ENCODE assay signal across 8 mouse cellular contexts in the genomic region with DNA sequence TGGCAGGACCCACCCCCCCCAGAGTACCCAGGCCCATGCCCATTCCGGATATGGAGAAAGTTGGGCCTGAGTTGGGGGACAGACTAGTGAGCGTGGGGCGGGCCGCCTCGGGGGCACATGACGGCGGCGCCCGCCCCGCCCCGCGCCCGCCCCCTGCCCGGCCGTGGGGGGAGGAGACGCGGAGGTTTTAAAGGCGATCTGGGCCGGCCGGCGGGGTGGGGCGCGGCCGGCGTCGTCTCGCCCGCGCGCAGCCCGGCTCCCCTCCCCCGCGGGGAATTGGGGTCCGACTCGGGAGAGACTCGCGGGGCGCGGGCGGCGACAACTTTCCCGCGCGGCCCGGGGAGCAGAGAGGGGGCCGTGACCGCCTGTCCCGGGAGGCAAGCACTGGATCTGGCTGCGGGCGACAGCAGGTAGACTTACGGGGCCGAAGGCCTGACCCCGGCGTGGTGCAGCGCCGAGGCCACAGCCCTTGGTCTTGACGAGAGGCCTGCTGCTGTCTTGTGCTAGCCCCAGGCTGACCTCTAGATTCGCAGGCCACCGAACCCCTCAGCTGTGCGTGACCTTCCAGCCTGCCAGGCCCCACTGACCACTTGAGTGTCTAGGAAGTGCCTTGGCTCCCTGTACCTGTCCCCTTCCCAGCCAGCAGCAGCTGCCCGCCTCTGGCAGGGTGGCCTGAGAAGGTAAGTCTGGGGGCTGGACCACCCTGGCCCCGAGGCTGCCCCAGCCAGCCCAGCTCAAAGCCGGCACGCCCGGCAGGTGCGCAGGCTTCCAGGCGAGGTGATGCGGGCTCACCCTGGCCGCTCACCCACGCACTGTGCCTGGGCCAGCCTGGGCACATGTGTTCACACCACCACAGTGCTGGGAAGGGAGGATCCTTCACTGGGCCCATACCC. TPM values are rescaled to one million over a fixed set of nuclear protein-coding genes. Genes with fewer than 3 reads are reported as not detected.
DNase-seq lines count a peak whose midpoint lies in the region; ATAC-seq lines count a peak whose summit lies in the region.

No protein-coding gene starts in this region.

- H3K4me2 ChIP-seq in embryonic facial prominence, embryonic 14.5 days (ENCODE audit: low read depth, low read length) = peak overlapping the region; percentile 89
- H3K4me2 ChIP-seq in heart, embryonic 16.5 days (ENCODE audit: low read depth, low read length) = peak overlapping the region; percentile 96

- peaks cover 53% of the 10 kb centered on the region for H3K4me1 ChIP-seq in embryonic facial prominence, embryonic 14.5 days (ENCODE audit: control insufficient read depth, insufficient read depth, low read length)
- peaks cover 49% of the 10 kb centered on the region for H3K4me1 ChIP-seq in heart, embryonic 16.5 days (ENCODE audit: control insufficient read depth, insufficient read depth, low read length)

- H3K9ac ChIP-seq in embryonic facial prominence, embryonic 14.5 days (ENCODE audit: low read depth, low read length) = peak overlapping the region; percentile 94
- H3K9ac ChIP-seq in heart, embryonic 16.5 days (ENCODE audit: low read length) = peak overlapping the region; percentile 97

- peak overlapping the region; percentile 99 for H3K27ac ChIP-seq in embryonic facial prominence, embryonic 14.5 days (replicated peaks; ENCODE audit: low read depth, low read length)
- H3K27ac ChIP-seq in heart, embryonic 16.5 days (ENCODE audit: low read length) = peak overlapping the region; percentile 99

- peaks cover 12% of the 10 kb centered on the region for H3K36me3 ChIP-seq in embryonic facial prominence, embryonic 14.5 days (ENCODE audit: control insufficient read depth, insufficient read depth, low read length)
- H3K36me3 ChIP-seq in heart, embryonic 16.5 days (ENCODE audit: control insufficient read depth, insufficient read depth) = peaks cover 8% of the 10 kb centered on the region

- peak overlapping the region; percentile 76 for H3K4me3 ChIP-seq in embryonic facial prominence, embryonic 14.5 days (ENCODE audit: low read depth, low read length)
- H3K4me3 ChIP-seq in heart, embryonic 16.5 days (ENCODE audit: low read length) = peak overlapping the region; percentile 71

- 0% methylated on average over 11 of the region's 70 CpGs for WGBS in embryonic facial prominence, embryonic 14.5 days
- WGBS in heart, embryonic 16.5 days = 2% methylated on average over 48 of the region's 70 CpGs

- peak; percentile 59 for DNase-seq in retina, postnatal 1 day
- DNase-seq in retina, embryonic 14.5 days (ENCODE audit: low spot score) = no peak
- DNase-seq in embryonic facial prominence, embryonic 14.5 days (ENCODE audit: low spot score) = peak; percentile 89
- peak; percentile 90 for DNase-seq in kidney, postnatal 14 days
- peak; percentile 91 to 92 for DNase-seq in lung, postnatal 4 days
- DNase-seq in spleen, postnatal 36 days (ENCODE audit: low spot score in 2 of 2) = peak; percentile 65
- no peak for DNase-seq in cerebellum, adult 11 months

- no peaks in the 10 kb centered on the region for H3K9me3 ChIP-seq in embryonic facial prominence, embryonic 14.5 days (ENCODE audit: control insufficient read depth, low read length)
- H3K9me3 ChIP-seq in heart, embryonic 16.5 days (replicated peaks; ENCODE audit: control insufficient read depth, low read length) = no peaks in the 10 kb centered on the region

- no peaks in the 10 kb centered on the region for H3K27me3 ChIP-seq in embryonic facial prominence, embryonic 14.5 days (replicated peaks; ENCODE audit: control insufficient read depth, insufficient read depth, low read length)
- no peaks in the 10 kb centered on the region for H3K27me3 ChIP-seq in heart, embryonic 16.5 days (ENCODE audit: control insufficient read depth, insufficient read depth, low read length)

- ATAC-seq in embryonic facial prominence, embryonic 14.5 days (ENCODE audit: low read depth) = peak; percentile 42
- ATAC-seq in heart, embryonic 16.5 days (replicated peaks; ENCODE audit: extremely low read depth, insufficient read depth, low FRiP score) = peak; percentile 20

RNA-seq across cellular contexts. Expression of a gene that starts 15.9 kb away (rescaled TPM):
- polyA plus RNA-seq in embryonic facial prominence, embryonic 14.5 days (2014; fragmentation: Nextera tagmentation; extraction: Ambion mirVana) = 3.0 and 4.5 TPM in 2 replicates
- polyA plus RNA-seq in heart, embryonic 16.5 days (2015; fragmentation: Nextera tagmentation; extraction: Ambion mirVana) = 1.5 and 1.6 TPM in 2 replicates

RNA-seq across cellular contexts. Expression of a gene that starts 36.0 kb away (rescaled TPM):
- polyA plus RNA-seq in embryonic facial prominence, embryonic 14.5 days (2014; fragmentation: Nextera tagmentation; extraction: Ambion mirVana) = 11.0 and 12.4 TPM in 2 replicates
- polyA plus RNA-seq in heart, embryonic 16.5 days (2015; fragmentation: Nextera tagmentation; extraction: Ambion mirVana) = 8.4 and 9.9 TPM in 2 replicates

RNA-seq across cellular contexts. Expression of a gene that starts 48.6 kb away (rescaled TPM):
- polyA plus RNA-seq in embryonic facial prominence, embryonic 14.5 days (2014; fragmentation: Nextera tagmentation; extraction: Ambion mirVana) = 371 and 387 TPM in 2 replicates
- polyA plus RNA-seq in heart, embryonic 16.5 days (2015; fragmentation: Nextera tagmentation; extraction: Ambion mirVana) = 297 and 311 TPM in 2 replicates

RNA-seq across cellular contexts. Expression of a gene that starts 53.1 kb away (rescaled TPM):
- polyA plus RNA-seq in embryonic facial prominence, embryonic 14.5 days (2014; fragmentation: Nextera tagmentation; extraction: Ambion mirVana) = 0.77 and 1.0 TPM in 2 replicates
- polyA plus RNA-seq in heart, embryonic 16.5 days (2015; fragmentation: Nextera tagmentation; extraction: Ambion mirVana) = 1.2 and 1.3 TPM in 2 replicates

RNA-seq across cellular contexts. Expression of a gene that starts 53.2 kb away (rescaled TPM):
- 20.2 and 21.3 TPM in 2 replicates for polyA plus RNA-seq in embryonic facial prominence, embryonic 14.5 days (2014; fragmentation: Nextera tagmentation; extraction: Ambion mirVana)
- polyA plus RNA-seq in heart, embryonic 16.5 days (2015; fragmentation: Nextera tagmentation; extraction: Ambion mirVana) = 14.8 and 15.4 TPM in 2 replicates

Comparison
In these comparisons a context has a peak if more than half of its experiments do, and no peak if none do; other contexts are left out.
1. DNase-seq: peak in retina, postnatal 1 day (single experiment), embryonic facial prominence, embryonic 14.5 days (single experiment), kidney, postnatal 14 days (single experiment), lung, postnatal 4 days (2 of 2) and spleen, postnatal 36 days (2 of 2); none in retina, embryonic 14.5 days (single experiment) and cerebellum, adult 11 months (single experiment).